In genomic region chr1:58309853-58310252, GRCm38 (mm10) we compare ENCODE assay signal across 18 mouse cellular contexts. TPM values are rescaled to one million over a fixed set of nuclear protein-coding genes. Genes with fewer than 3 reads are reported as not detected.
"Had no signal": no experiment of that assay in that cellular context is flagged by ENCODE, and none has a peak within 500 bp of the region (broad histone marks: within the 10 kb centered on the region; RNA-seq: fewer than 3 reads in every experiment).

No protein-coding gene starts in this region.

- DNase-seq: kidney, adult 9 months; kidney, postnatal 25 days; layer of hippocampus, adult 9-11 months; layer of hippocampus, postnatal 36 days; liver, embryonic 13.5 days; lung, adult 2 months; lung, postnatal 14 days; lung, postnatal 4 days; midbrain, embryonic 14.5 days; right cerebral cortex, adult 18-20 months; right cerebral cortex, postnatal 14 days; right cerebral cortex, postnatal 4 days; thymus, adult 2 months; thymus, postnatal 25 days had no signal

RNA-seq across cellular contexts. Expression of gene Aox2, which starts 31.7 kb away (rescaled TPM):
- total RNA-seq: layer of hippocampus, adult 2 months; layer of hippocampus, postnatal 36 days; left cerebral cortex, postnatal 36 days; megakaryocyte progenitor cell, adult 5-6 weeks; megakaryocyte-erythroid progenitor cell, adult 5-6 weeks had no signal
